Mouse (Mus musculus) stomach, postnatal 0 days (tissue): Measurements from ENCODE around the gene Cdh9. TPM values are rescaled to one million over a fixed set of nuclear protein-coding genes. Genes with fewer than 3 reads are reported as not detected.

Source experiments
- ATAC-seq: fragments of 200-750 bp; cut with Nextera tagmentation; 2 replicates; pipeline ENCODE4 v1.8.0; 2017; ENCODE audit not compliant: low FRiP score, low TSS enrichment
- DNase-seq: peaks from one replicate; pipeline ENCODE4 v3.0.0-alpha.2; 2016; ENCODE audit warnings: low spot score
- H3K27ac ChIP-seq: fragments of 300-500 bp; sonication (generic); replicated peaks from 2 replicates; pipeline ENCODE4 v1.5.1; 2014; ENCODE audit warnings: mild to moderate bottlenecking, control low read depth
- H3K27me3 ChIP-seq: fragments of 300-500 bp; sonication (generic); 2 replicates; pipeline ENCODE4 v1.6.1; 2014; ENCODE audit warnings: low read length; ENCODE audit not compliant: control insufficient read depth, insufficient read depth
- H3K36me3 ChIP-seq: fragments of 300-500 bp; sonication (generic); 2 replicates; pipeline ENCODE4 v1.6.1; 2014; ENCODE audit warnings: low read length, mixed read lengths; ENCODE audit not compliant: control insufficient read depth, insufficient read depth
- H3K4me1 ChIP-seq: fragments of 300-500 bp; sonication (generic); replicated peaks from 2 replicates; pipeline ENCODE4 v1.6.1; 2014; ENCODE audit warnings: antibody characterized with exemption; ENCODE audit not compliant: control insufficient read depth, insufficient read depth
- H3K4me2 ChIP-seq: fragments of 300-500 bp; sonication (generic); replicated peaks from 2 replicates; pipeline ENCODE4 v1.6.1; 2014; ENCODE audit warnings: low read depth, mild to moderate bottlenecking, control low read depth, moderate library complexity
- H3K4me3 ChIP-seq: fragments of 300-500 bp; sonication (generic); 2 replicates; pipeline ENCODE4 v1.5.1; 2014; ENCODE audit warnings: low read depth, low read length, control low read depth
- H3K9ac ChIP-seq: fragments of 300-500 bp; sonication (generic); 2 replicates; pipeline ENCODE4 v1.6.1; 2014; ENCODE audit warnings: mild to moderate bottlenecking, low read length, control low read depth, mixed read lengths
- H3K9me3 ChIP-seq: fragments of 300-500 bp; sonication (generic); 2 replicates; pipeline ENCODE4 v1.6.1; 2016; ENCODE audit warnings: low read length; ENCODE audit not compliant: control insufficient read depth
- CTCF ChIP-seq: IDR thresholded peaks from 2 replicates; pipeline ENCODE4 v1.5.1; 2016; ENCODE audit warnings: antibody characterized with exemption, low read depth, mild to moderate bottlenecking, moderate library complexity
- EP300 ChIP-seq: optimal IDR thresholded peaks from 2 replicates; pipeline ENCODE3; 2016; ENCODE audit warnings: antibody characterized with exemption
- WGBS: fragments of 180-500 bp; shearing (Covaris S2); extraction: QIAGEN DNeasy Blood & Tissue Kit; methylation state at CpG from one replicate; pipeline ENCODE4 v1.1.7; 2014; 5-methylcytosine and 5-hydroxymethylcytosine counted together
- polyA plus RNA-seq: library from polyadenylated mRNA; unstranded; fragments of >200 nt; fragmentation: Nextera tagmentation; extraction: Ambion mirVana; gene quantifications from 2 replicates; pipeline ENCODE4 v1.2.1, GENCODE M21; 2015

The Cdh9 gene
- polyA plus RNA-seq, 1 experiment from 2014 or later = 0.08 TPM

DNA sequence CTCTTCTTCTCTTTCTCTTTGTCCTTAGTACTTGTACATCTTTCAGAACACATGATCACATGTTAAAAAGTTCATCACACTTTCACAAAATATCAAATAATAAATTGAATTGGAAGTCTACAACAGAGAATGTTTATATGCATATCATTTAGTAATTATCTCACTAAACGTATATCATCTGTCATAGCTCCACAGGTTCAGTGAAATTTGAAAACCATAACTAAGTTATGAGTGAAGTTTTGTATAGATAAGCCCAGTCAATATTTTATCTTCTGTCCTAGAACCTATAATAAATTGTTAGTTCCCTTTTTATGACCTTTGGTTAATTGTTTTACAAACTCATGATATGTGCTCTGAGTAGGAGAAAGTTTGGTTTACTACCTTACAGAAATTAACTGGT, 106.2 kb downstream of the Cdh9 start:
- no peak overlapping the region for H3K27ac ChIP-seq
- no peak for TF ChIP-seq CTCF
- no peak for TF ChIP-seq EP300
- no peaks in the 10 kb centered on the region for H3K36me3 ChIP-seq
- H3K9ac ChIP-seq = no peak overlapping the region
- no peaks in the 10 kb centered on the region for H3K4me1 ChIP-seq
- no peaks in the 10 kb centered on the region for H3K9me3 ChIP-seq
- 70% methylated on average over 1 of the region's 1 CpGs for WGBS
- ATAC-seq (no peak), DNase-seq (no peak)
- H3K27me3 ChIP-seq = no peaks in the 10 kb centered on the region
- H3K4me3 ChIP-seq = no peak overlapping the region
- no peak overlapping the region for H3K4me2 ChIP-seq

DNA sequence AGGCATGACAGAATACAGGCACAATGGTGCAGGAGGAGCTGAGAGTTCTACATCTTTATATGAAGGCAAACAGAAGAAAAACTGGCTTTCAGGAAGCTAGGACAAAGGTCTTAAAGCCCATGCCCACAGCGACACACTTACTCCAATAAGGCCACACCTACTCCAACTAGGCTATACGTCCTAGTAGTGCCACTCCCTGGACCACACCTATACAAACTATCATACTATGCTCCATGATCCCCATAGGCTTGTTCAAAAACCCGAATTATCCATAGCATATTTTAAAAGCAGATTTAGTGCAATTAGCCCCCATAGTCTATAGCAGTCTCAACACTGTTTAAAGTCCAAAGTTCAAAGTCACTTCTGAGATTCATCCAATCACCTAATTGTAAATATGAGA, 154.0 kb downstream of the Cdh9 start:
- H3K4me2 ChIP-seq = no peak overlapping the region
- TF ChIP-seq CTCF (no peak), EP300 (no peak)
- no peak overlapping the region for H3K9ac ChIP-seq
- DNase-seq (no peak), ATAC-seq (peak; percentile 51)
- H3K9me3 ChIP-seq = no peaks in the 10 kb centered on the region
- no peaks in the 10 kb centered on the region for H3K27me3 ChIP-seq
- H3K4me3 ChIP-seq = no peak overlapping the region
- no peaks in the 10 kb centered on the region for H3K4me1 ChIP-seq
- 63% methylated on average over 3 of the region's 3 CpGs for WGBS
- H3K27ac ChIP-seq = no peak overlapping the region
- H3K36me3 ChIP-seq = no peaks in the 10 kb centered on the region

GRCm38 (mm10) chr15:16896674-16897073, 168.1 kb downstream of the Cdh9 start:
- TF ChIP-seq EP300 (no peak), CTCF (no peak)
- no peak overlapping the region for H3K9ac ChIP-seq
- WGBS = 81% methylated on average over 1 of the region's 1 CpGs
- H3K36me3 ChIP-seq = no peaks in the 10 kb centered on the region
- H3K27me3 ChIP-seq = no peaks in the 10 kb centered on the region
- H3K4me2 ChIP-seq = no peak overlapping the region
- no peaks in the 10 kb centered on the region for H3K4me1 ChIP-seq
- DNase-seq = no peak
- H3K9me3 ChIP-seq = no peaks in the 10 kb centered on the region
- ATAC-seq = no peak
- H3K27ac ChIP-seq = no peak overlapping the region
- no peak overlapping the region for H3K4me3 ChIP-seq
